Mouse (Mus musculus): ENCODE data around the gene Gm3278. TPM values are rescaled to one million over a fixed set of nuclear protein-coding genes. Genes with fewer than 3 reads are reported as not detected.
"Not testable (repeated sequence)": the region's sequence is repeated elsewhere in the genome, so short reads cannot be mapped to it uniquely, and the experiment has no call there.

The Gm3278 gene
- not detected in 2 replicates for polyA plus RNA-seq (2015; fragmentation: Nextera tagmentation; extraction: Ambion mirVana)

- H3K9me3 ChIP-seq; H3K27ac ChIP-seq; H3K4me3 ChIP-seq; H3K4me1 ChIP-seq; H3K4me2 ChIP-seq (replicated peaks); H3K36me3 ChIP-seq; H3K9ac ChIP-seq; H3K27me3 ChIP-seq; ATAC-seq (ENCODE audit: low FRiP score, low read depth): not testable (repeated sequence)
- 90% methylated on average over 1 of the region's 3 CpGs for WGBS
These were observed at the start of gene Gm3278 for GRCm38 (mm10) chr14:4892116-4892515. TSS of gene Gm3278 (plus strand) at chr14:4892416.

- 9% methylated on average over 37 of the region's 59 CpGs for WGBS
- not testable (repeated sequence) for H3K27me3 ChIP-seq; H3K36me3 ChIP-seq; H3K4me1 ChIP-seq; ATAC-seq (ENCODE audit: low FRiP score, low read depth); H3K9me3 ChIP-seq; H3K27ac ChIP-seq
- Histone ChIP-seq H3K4me2 (replicated peaks) (peak within 1 kb of the TSS; percentile 61), H3K4me3 (peak within 1 kb of the TSS; percentile 42), H3K9ac (peak within 1 kb of the TSS; percentile 56; the same call in 1 of the 2 replicates)
These were observed 36.8 kb upstream of the Gm3278 start, which contains the start of gene Gm3264 for GRCm38 (mm10) chr14:4855299-4855980. TSS of gene Gm3264 (plus strand) at chr14:4855576.

Other genes starting within 250 kb of the Gm3278 start
- not detected in 2 replicates for gene Gm3239, start 228.2 kb upstream of the Gm3278 start, polyA plus RNA-seq (2015; fragmentation: Nextera tagmentation; extraction: Ambion mirVana)
- not detected in 2 replicates for gene Gm7876, start 183.2 kb upstream of the Gm3278 start, polyA plus RNA-seq (2015; fragmentation: Nextera tagmentation; extraction: Ambion mirVana)
- 0.10 and 0.23 TPM in 2 replicates for gene Gm3252, start 165.6 kb upstream of the Gm3278 start, polyA plus RNA-seq (2015; fragmentation: Nextera tagmentation; extraction: Ambion mirVana)
- gene Gm9602, start 116.1 kb upstream of the Gm3278 start, polyA plus RNA-seq (2015; fragmentation: Nextera tagmentation; extraction: Ambion mirVana), result not detected in 2 replicates
- gene Gm3269, start 54.3 kb upstream of the Gm3278 start, polyA plus RNA-seq (2015; fragmentation: Nextera tagmentation; extraction: Ambion mirVana), result not detected in 2 replicates
- 0.34 and 0.57 TPM in 2 replicates for gene Gm3264, start 36.8 kb upstream of the Gm3278 start, polyA plus RNA-seq (2015; fragmentation: Nextera tagmentation; extraction: Ambion mirVana)
- not detected in 2 replicates for gene Gm8297, start 91.5 kb downstream of the Gm3278 start, polyA plus RNA-seq (2015; fragmentation: Nextera tagmentation; extraction: Ambion mirVana)
- not detected in 2 replicates for gene Gm3298, start 123.5 kb downstream of the Gm3278 start, polyA plus RNA-seq (2015; fragmentation: Nextera tagmentation; extraction: Ambion mirVana)
- not detected in 2 replicates for gene 4930555G01Rik, start 158.2 kb downstream of the Gm3278 start, polyA plus RNA-seq (2015; fragmentation: Nextera tagmentation; extraction: Ambion mirVana)
- gene Gm8281, start 178.6 kb downstream of the Gm3278 start, polyA plus RNA-seq (2015; fragmentation: Nextera tagmentation; extraction: Ambion mirVana), result 0.56 and 1.0 TPM in 2 replicates
- not detected in 2 replicates for gene Gm8279, start 239.1 kb downstream of the Gm3278 start, polyA plus RNA-seq (2015; fragmentation: Nextera tagmentation; extraction: Ambion mirVana)